Mouse (Mus musculus): ENCODE data around the gene Myh7. TPM values are rescaled to one million over a fixed set of nuclear protein-coding genes. Genes with fewer than 3 reads are reported as not detected.
"Not testable (repeated sequence)": the region's sequence is repeated elsewhere in the genome, so short reads cannot be mapped to it uniquely, and the experiment has no call there.

Myh7 gene
- polyA plus RNA-seq, 1 experiment = 12.0 TPM

DNA sequence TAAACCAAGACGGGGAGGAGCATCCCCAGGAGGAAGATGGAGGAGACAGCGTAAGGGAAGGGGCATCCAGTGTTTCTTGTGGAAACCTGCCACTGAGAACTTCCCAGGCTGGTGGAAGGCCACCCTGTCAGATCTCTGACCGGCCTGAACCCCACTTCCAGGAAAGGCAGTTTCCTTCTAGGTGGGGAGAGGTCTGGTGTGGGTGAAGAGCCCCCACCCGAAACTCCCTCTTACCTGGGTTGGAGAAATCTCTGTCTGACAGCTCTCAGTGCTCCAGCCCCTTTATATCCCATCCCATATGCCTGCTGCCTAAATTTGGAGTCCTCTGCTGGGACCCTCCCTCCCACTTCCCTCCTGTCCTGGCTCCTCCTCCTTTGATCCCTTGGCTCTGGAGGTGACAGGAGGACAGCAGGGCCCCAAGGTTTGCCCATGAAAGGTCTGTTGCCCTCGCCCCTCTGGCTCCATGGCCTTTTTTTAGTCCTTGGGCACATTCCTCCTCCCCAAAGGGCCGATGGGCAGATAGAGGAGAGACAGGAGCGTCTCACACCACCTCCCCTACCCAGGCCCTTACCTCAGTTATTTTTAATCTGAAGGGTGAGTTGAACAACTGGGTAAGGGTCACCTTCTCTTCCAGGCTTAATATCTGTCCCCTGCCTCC, 28.0 kb downstream of the Myh7 start, which contains the start of gene Myh6:
Gene Myh6 (minus strand): TSS at position 608 of the 658 bp plus-strand sequence.
- H3K4me1 ChIP-seq (ENCODE audit: control insufficient read depth, insufficient read depth, insufficient read length, low read length) = no peaks in the 10 kb centered on the region
- no peak within 1 kb of the TSS for H3K4me3 ChIP-seq (ENCODE audit: insufficient read depth, low read depth, low read length)
- H3K27ac ChIP-seq (replicated peaks; ENCODE audit: low read depth, low read length) = no peak within 1 kb of the TSS

GRCm38 (mm10) chr14:54965631-54966030, 28.8 kb downstream of the Myh7 start:
- no peak overlapping the region for H3K27ac ChIP-seq (replicated peaks; ENCODE audit: low read depth, low read length)
- H3K4me1 ChIP-seq (ENCODE audit: control insufficient read depth, insufficient read depth, insufficient read length, low read length) = no peaks in the 10 kb centered on the region
- H3K4me3 ChIP-seq (ENCODE audit: insufficient read depth, low read depth, low read length) = no peak overlapping the region

DNA sequence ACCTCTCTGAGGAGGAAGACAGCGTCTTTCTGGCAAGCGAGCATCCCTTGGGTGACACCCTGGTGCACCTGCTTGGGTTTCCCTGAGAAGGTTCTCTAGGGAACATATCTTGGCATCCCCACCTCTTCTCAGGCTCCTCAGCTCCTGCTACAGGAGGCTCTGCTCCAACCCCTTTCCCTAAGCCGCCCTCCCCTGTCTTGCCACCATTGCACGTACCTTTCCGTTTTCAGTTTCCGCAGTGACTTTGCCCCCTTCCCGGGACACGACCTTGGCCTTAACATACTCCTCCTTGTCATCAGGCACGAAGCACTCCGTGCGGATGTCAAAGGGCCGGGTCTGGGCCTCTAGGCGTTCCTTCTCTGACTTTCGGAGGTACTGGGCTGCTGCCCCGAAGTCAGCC, 29.4 kb downstream of the Myh7 start:
- Histone ChIP-seq H3K4me3 (ENCODE audit: insufficient read depth, low read depth, low read length) (no peak overlapping the region), H3K4me1 (ENCODE audit: control insufficient read depth, insufficient read depth, insufficient read length, low read length) (no peaks in the 10 kb centered on the region), H3K27ac (replicated peaks; ENCODE audit: low read depth, low read length) (no peak overlapping the region)

GRCm38 (mm10) chr14:54963727-54964126, 30.7 kb downstream of the Myh7 start:
- Histone ChIP-seq H3K4me1 (ENCODE audit: control insufficient read depth, insufficient read depth, insufficient read length, low read length) (no peaks in the 10 kb centered on the region), H3K27ac (replicated peaks; ENCODE audit: low read depth, low read length) (no peak overlapping the region), H3K4me3 (ENCODE audit: insufficient read depth, low read depth, low read length) (no peak overlapping the region)

DNA sequence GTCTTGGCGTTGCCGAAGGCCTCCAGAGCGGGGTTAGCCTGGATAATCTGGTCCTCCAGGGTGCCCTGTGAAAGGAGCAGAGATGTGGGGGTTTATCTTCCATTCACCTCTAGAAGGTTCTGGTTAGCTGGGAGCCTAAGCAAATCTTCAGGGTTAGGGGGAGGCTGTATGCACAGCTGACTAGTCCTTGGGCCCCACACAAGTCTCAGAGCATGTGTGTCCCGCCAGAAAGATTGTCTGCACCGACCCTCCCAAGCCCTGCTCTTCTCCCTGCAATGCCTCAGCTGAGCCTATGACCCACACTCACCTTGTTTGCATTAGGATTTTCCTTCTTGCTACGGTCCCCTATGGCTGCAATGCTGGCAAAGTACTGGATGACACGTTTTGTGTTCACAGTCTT, 31.7 kb downstream of the Myh7 start:
- no peak overlapping the region for H3K27ac ChIP-seq (replicated peaks; ENCODE audit: low read depth, low read length)
- no peak overlapping the region for H3K4me3 ChIP-seq (ENCODE audit: insufficient read depth, low read depth, low read length)
- no peaks in the 10 kb centered on the region for H3K4me1 ChIP-seq (ENCODE audit: control insufficient read depth, insufficient read depth, insufficient read length, low read length)

- Histone ChIP-seq H3K4me3 (ENCODE audit: insufficient read depth, low read depth, low read length) (no peak overlapping the region), H3K27ac (replicated peaks; ENCODE audit: low read depth, low read length) (no peak overlapping the region), H3K4me1 (ENCODE audit: control insufficient read depth, insufficient read depth, insufficient read length, low read length) (no peaks in the 10 kb centered on the region)
These were observed 32.9 kb downstream of the Myh7 start for GRCm38 (mm10) chr14:54961487-54961886.

- no peaks in the 10 kb centered on the region for H3K4me1 ChIP-seq (ENCODE audit: control insufficient read depth, insufficient read depth, insufficient read length, low read length)
- no peak overlapping the region for H3K4me3 ChIP-seq (ENCODE audit: insufficient read depth, low read depth, low read length)
- H3K27ac ChIP-seq (replicated peaks; ENCODE audit: low read depth, low read length) = no peak overlapping the region
These were observed 33.7 kb downstream of the Myh7 start for GRCm38 (mm10) chr14:54960769-54961168.

DNA sequence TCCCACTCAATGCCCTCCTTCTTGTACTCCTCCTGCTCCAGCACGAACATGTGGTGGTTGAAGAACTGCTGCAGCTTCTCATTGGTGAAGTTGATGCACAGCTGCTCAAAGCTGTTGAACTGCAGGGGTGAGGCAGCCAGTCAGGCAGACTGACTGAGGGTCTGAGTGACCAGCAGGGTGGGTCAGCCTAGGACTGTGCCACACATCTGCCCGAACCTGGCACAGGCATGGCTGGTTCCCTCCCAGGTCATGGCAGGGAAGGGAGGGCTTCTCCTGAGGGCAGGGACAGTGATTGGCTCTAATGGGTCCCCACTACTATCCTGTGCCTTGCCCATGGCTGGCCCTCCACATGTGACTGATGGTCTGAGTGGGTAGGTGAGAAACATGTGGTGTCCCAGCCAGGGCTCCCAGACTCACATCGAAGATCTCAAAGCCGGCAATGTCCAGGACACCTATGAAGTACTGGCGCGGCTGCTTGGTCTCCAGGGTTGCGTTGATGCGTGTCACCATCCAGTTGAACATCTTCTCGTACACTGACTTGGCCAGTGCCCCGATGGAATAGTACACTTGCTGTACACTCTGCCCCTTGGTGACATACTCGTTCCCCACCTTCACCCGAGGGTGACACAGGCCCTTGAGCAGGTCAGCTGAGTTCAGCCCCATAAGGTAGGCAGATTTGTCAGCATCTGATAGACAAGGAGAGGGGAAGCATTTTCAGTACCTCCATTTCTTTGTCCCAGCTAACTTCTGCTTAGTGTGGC, 34.4 kb downstream of the Myh7 start:
- H3K27ac ChIP-seq (replicated peaks; ENCODE audit: low read depth, low read length); H3K4me1 ChIP-seq (ENCODE audit: control insufficient read depth, insufficient read depth, insufficient read length, low read length); H3K4me3 ChIP-seq (ENCODE audit: insufficient read depth, low read depth, low read length): not testable (repeated sequence)

DNA sequence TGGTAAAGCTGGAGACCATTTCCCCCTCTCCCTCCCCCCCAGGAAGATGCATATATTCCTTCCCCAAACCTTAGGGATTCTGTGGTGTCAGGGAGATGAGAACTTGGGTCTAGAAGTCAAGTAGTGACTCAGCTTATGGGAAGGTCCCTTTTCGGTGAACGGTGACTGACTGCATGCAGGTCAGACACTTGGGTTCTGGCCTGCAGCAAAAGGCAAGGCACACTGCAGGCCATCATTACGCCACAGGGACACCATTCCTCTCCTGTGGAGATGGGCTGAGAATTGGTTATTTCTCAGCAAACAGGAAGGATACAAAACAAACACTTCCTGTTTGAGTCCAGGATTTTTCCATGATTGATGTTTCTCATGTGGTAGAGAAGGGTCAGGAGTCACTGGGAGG, 35.2 kb downstream of the Myh7 start:
- Histone ChIP-seq H3K4me3 (ENCODE audit: insufficient read depth, low read depth, low read length) (no peak overlapping the region), H3K4me1 (ENCODE audit: control insufficient read depth, insufficient read depth, insufficient read length, low read length) (no peaks in the 10 kb centered on the region), H3K27ac (replicated peaks; ENCODE audit: low read depth, low read length) (no peak overlapping the region)

- no peak overlapping the region for H3K4me3 ChIP-seq (ENCODE audit: insufficient read depth, low read depth, low read length)
- no peaks in the 10 kb centered on the region for H3K4me1 ChIP-seq (ENCODE audit: control insufficient read depth, insufficient read depth, insufficient read length, low read length)
- H3K27ac ChIP-seq (replicated peaks; ENCODE audit: low read depth, low read length) = no peak overlapping the region
These were observed 35.9 kb downstream of the Myh7 start for GRCm38 (mm10) chr14:54958503-54958902.

GRCm38 (mm10) chr14:54956533-54956932, 37.9 kb downstream of the Myh7 start:
- no peaks in the 10 kb centered on the region for H3K4me1 ChIP-seq (ENCODE audit: control insufficient read depth, insufficient read depth, insufficient read length, low read length)
- H3K4me3 ChIP-seq (ENCODE audit: insufficient read depth, low read depth, low read length) = no peak overlapping the region
- no peak overlapping the region for H3K27ac ChIP-seq (replicated peaks; ENCODE audit: low read depth, low read length)

DNA sequence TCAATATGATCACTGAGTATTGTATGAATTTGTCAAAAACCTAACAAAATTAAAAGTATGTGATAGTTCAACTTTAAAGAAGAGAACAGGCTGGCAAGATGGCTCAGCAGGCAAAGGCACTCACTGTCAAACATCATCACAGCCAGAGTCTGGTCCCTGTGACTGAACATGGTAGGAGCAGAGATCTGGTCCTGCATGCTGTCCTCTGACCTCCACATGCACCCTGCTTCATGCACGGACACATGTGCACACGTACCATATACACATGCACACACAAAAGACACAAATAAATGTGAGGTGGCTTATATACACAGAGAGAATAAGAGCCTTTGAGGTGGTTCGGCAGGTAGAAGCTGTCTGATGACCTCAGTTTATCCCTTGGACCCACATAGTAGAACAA, 38.9 kb downstream of the Myh7 start:
- no peaks in the 10 kb centered on the region for H3K4me1 ChIP-seq (ENCODE audit: control insufficient read depth, insufficient read depth, insufficient read length, low read length)
- no peak overlapping the region for H3K27ac ChIP-seq (replicated peaks; ENCODE audit: low read depth, low read length)
- H3K4me3 ChIP-seq (ENCODE audit: insufficient read depth, low read depth, low read length) = no peak overlapping the region

- no peak overlapping the region for H3K4me3 ChIP-seq (ENCODE audit: insufficient read depth, low read depth, low read length)
- H3K27ac ChIP-seq (replicated peaks; ENCODE audit: low read depth, low read length) = no peak overlapping the region
- no peaks in the 10 kb centered on the region for H3K4me1 ChIP-seq (ENCODE audit: control insufficient read depth, insufficient read depth, insufficient read length, low read length)
These were observed 40.0 kb downstream of the Myh7 start for GRCm38 (mm10) chr14:54954474-54954873.

DNA sequence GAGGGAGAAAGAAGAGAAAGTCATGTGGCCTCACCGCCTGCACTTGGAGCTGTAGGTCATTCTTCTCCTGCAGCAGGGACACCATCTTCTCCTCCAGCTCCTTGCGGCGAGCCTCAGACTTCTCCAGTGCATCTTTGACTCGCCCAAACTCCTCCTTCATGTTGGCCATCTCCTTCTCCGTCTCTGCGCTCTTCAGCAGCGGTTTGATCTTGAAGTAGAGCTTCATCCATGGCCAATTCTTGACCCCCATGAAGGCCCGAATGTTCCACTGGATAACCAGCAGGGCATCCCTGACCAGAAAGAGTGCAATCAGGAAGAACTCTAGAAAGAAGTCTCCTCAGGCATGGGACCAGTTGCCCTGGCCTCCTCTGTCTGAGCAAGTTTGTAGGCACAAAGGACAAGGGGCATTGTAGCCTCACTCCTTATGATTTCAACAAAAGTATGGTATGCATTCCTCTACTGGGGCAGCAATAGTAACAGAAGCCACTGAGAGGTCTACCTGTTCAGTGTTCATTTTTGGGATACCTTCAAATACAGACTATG, 40.7 kb downstream of the Myh7 start:
- Histone ChIP-seq H3K4me3 (ENCODE audit: insufficient read depth, low read depth, low read length) (no peak overlapping the region), H3K4me1 (ENCODE audit: control insufficient read depth, insufficient read depth, insufficient read length, low read length) (no peaks in the 10 kb centered on the region), H3K27ac (replicated peaks; ENCODE audit: low read depth, low read length) (no peak overlapping the region)

GRCm38 (mm10) chr14:54951587-54951986, 42.8 kb downstream of the Myh7 start:
- Histone ChIP-seq H3K4me1 (ENCODE audit: control insufficient read depth, insufficient read depth, insufficient read length, low read length) (no peaks in the 10 kb centered on the region), H3K27ac (replicated peaks; ENCODE audit: low read depth, low read length) (no peak overlapping the region), H3K4me3 (ENCODE audit: insufficient read depth, low read depth, low read length) (no peak overlapping the region)

DNA sequence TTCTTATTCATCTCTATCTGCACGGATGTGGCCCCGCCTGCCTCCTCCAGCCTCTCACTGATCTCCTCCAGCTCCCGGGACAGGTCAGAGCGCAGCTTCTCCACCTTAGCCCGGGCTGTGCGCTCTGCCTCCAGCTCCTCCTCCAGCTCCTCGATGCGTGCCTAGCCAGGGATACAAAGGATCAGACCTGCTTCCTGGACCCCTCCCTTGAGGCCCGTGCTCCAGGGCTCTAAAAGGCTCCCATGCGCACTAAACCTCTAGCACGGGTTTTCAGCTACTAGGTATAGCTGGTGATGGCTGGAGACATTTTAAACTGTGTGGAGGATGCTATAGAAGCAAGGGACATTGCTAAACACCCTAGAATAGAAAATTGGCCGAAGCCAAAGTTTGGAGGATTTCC, 43.9 kb downstream of the Myh7 start:
- Histone ChIP-seq H3K27ac (replicated peaks; ENCODE audit: low read depth, low read length) (no peak overlapping the region), H3K4me3 (ENCODE audit: insufficient read depth, low read depth, low read length) (no peak overlapping the region), H3K4me1 (ENCODE audit: control insufficient read depth, insufficient read depth, insufficient read length, low read length) (no peaks in the 10 kb centered on the region)

Data from brown adipose tissue, adult 24 weeks (tissue).